ENCODE assay signal across 14 mouse cellular contexts in genomic region chr14:32785556-32786130, GRCm38 (mm10). TPM values are rescaled to one million over a fixed set of nuclear protein-coding genes. Genes with fewer than 3 reads are reported as not detected.
DNase-seq lines count a peak whose midpoint lies in the region; ATAC-seq and TF ChIP-seq lines count a peak whose summit lies in the region.
"Had no signal": no experiment of that assay in that cellular context is flagged by ENCODE, and none has a peak within 500 bp of the region (broad histone marks: within the 10 kb centered on the region; RNA-seq: fewer than 3 reads in every experiment).

TSS of gene Tmem273 (plus strand) at chr14:32785963.

- no peaks in the 10 kb centered on the region for H3K36me3 ChIP-seq in hindbrain, embryonic 12.5 days
- H3K36me3 ChIP-seq: liver, embryonic 13.5 days had no signal

- TF ChIP-seq POLR2A in bone marrow macrophage, adult 2 months (IDR thresholded peaks at IDR 0.05; ENCODE audit: borderline replicate concordance, low read depth, low read length), result 0 out of 2 replicates have a peak, but pooled peaks have one; percentile 11

- ATAC-seq in megakaryocyte, adult 5-6 weeks (ENCODE audit: poor library complexity, severe bottlenecking), result peak; percentile 85
- no peak for ATAC-seq in hindbrain, embryonic 12.5 days (ENCODE audit: low FRiP score)
- ATAC-seq: forebrain, embryonic 13.5 days had no signal

- H3K4me2 ChIP-seq in hindbrain, embryonic 12.5 days (replicated peaks), result no peak within 1 kb of the TSS
- H3K4me2 ChIP-seq: forebrain, embryonic 13.5 days; liver, embryonic 13.5 days had no signal

- H3K4me1 ChIP-seq in bone marrow macrophage, adult 2 months (ENCODE audit: control insufficient read depth, insufficient read depth, low read length), result peaks cover 63% of the 10 kb centered on the region
- no peaks in the 10 kb centered on the region for H3K4me1 ChIP-seq in hindbrain, embryonic 12.5 days
- H3K4me1 ChIP-seq: forebrain, embryonic 13.5 days; liver, embryonic 13.5 days had no signal

- TF ChIP-seq CTCF in bone marrow macrophage, adult 2 months (IDR thresholded peaks at IDR 0.05; ENCODE audit: low read depth, low read length), result no peak

- peak within 1 kb of the TSS; percentile 92 for H3K27ac ChIP-seq in bone marrow macrophage, adult 2 months (ENCODE audit: insufficient read depth, low read depth, low read length)
- no peak within 1 kb of the TSS for H3K27ac ChIP-seq in hindbrain, embryonic 12.5 days
- H3K27ac ChIP-seq: forebrain, embryonic 13.5 days; liver, embryonic 13.5 days had no signal

- DNase-seq in layer of hippocampus, adult 11-12 months (ENCODE audit: low spot score), result peak; percentile 14
- DNase-seq in layer of hippocampus, postnatal 25 days (ENCODE audit: extremely low spot score in 1 of 2, low spot score in 1 of 2), result no peak
- peak; percentile 18 for DNase-seq in CD4-positive helper T cell, adult 2 months (ENCODE audit: low read depth, low spot score)
- DNase-seq in thymus, postnatal 25 days, result no peak
- DNase-seq: cerebellum, adult 11 months; gastrocnemius, postnatal 14 days; heart, postnatal 10 days; kidney, adult 11 months; liver, embryonic 13.5 days had no signal

- no peaks in the 10 kb centered on the region for H3K9me3 ChIP-seq in hindbrain, embryonic 12.5 days (replicated peaks)
- H3K9me3 ChIP-seq: forebrain, embryonic 13.5 days; liver, embryonic 13.5 days had no signal

- no peak within 1 kb of the TSS for H3K9ac ChIP-seq in hindbrain, embryonic 12.5 days
- H3K9ac ChIP-seq: forebrain, embryonic 13.5 days; liver, embryonic 13.5 days had no signal

- H3K27me3 ChIP-seq in hindbrain, embryonic 12.5 days, result no peaks in the 10 kb centered on the region
- H3K27me3 ChIP-seq: forebrain, embryonic 13.5 days; liver, embryonic 13.5 days had no signal

- 71% methylated on average over 3 of the region's 3 CpGs for WGBS in hindbrain, embryonic 12.5 days

- H3K4me3 ChIP-seq in bone marrow macrophage, adult 2 months (ENCODE audit: insufficient read depth, low read length), result peak within 1 kb of the TSS; percentile 73
- no peak within 1 kb of the TSS for H3K4me3 ChIP-seq in hindbrain, embryonic 12.5 days
- H3K4me3 ChIP-seq: forebrain, embryonic 13.5 days; liver, embryonic 13.5 days had no signal

RNA-seq across cellular contexts. Expression of gene Tmem273, which starts in this region (rescaled TPM):
- under 1 TPM; 0.33 to 0.64 TPM for total RNA-seq in layer of hippocampus, postnatal 25 days (2021)
- polyA plus RNA-seq in bone marrow macrophage, adult 2 months (2012; ENCODE audit: insufficient read depth, insufficient read length, missing spikeins), result 18.1 and 27.9 TPM in 2 replicates
- total RNA-seq in megakaryocyte, adult 5-6 weeks (2015), result 12.3 and 15.3 TPM in 2 replicates
- total RNA-seq in megakaryocyte, adult 5-6 weeks (2017), result 7.8 and 10.1 TPM in 2 replicates
- polyA plus RNA-seq in hindbrain, embryonic 12.5 days (2016; fragmentation: Nextera tagmentation; extraction: Ambion mirVana), result 0.30 and 0.47 TPM in 2 replicates
- total RNA-seq: MEL had no signal

Comparison
In these comparisons a context has a peak if more than half of its experiments do, and no peak if none do; other contexts are left out.
1. RNA of gene Tmem273 (total RNA-seq): 7.8 to 15.3 TPM in megakaryocyte, adult 5-6 weeks; 0.33 to 0.64 TPM in layer of hippocampus, postnatal 25 days; every median in the first group is over 4 times any median in the second.
2. RNA of gene Tmem273 (polyA plus RNA-seq): 18.1 to 27.9 TPM in bone marrow macrophage, adult 2 months; 0.30 to 0.47 TPM in hindbrain, embryonic 12.5 days; every median in the first group is over 10 times any median in the second.
3. DNase-seq: peak in layer of hippocampus, adult 11-12 months (single experiment) and CD4-positive helper T cell, adult 2 months (single experiment); none in layer of hippocampus, postnatal 25 days (0 of 2) and thymus, postnatal 25 days (single experiment).